ENCODE assay signal across 27 mouse cellular contexts in the genomic region with DNA sequence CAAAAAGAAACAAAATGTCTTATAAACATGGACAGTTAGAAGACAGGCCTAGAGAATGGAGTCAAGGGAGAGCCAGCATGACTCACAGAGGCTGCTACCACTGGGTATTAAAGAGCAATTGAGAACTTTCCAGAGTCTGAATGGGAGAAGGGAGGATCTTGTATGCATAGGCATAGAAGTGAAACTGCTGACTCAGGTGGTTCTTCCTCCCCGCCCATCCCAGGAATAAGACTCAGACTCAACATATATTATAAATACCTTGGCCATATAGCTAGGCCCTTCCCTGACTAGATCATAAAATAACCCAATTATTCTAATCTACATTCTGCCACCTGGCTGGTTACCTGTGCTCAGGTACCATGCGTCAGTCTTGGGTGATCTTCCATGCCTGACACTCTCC. TPM values are rescaled to one million over a fixed set of nuclear protein-coding genes. Genes with fewer than 3 reads are reported as not detected.
A peak's percentile ranks its signal among the peaks of the same experiment; 100 is the strongest.
DNase-seq lines count a peak whose midpoint lies in the region; ATAC-seq and TF ChIP-seq lines count a peak whose summit lies in the region.
"Had no signal": no experiment of that assay in that cellular context is flagged by ENCODE, and none has a peak within 500 bp of the region (broad histone marks: within the 10 kb centered on the region; RNA-seq: fewer than 3 reads in every experiment).

No protein-coding gene starts in this region.

- H3K9me3 ChIP-seq in CH12.LX (replicated peaks; ENCODE audit: low read length) (peaks cover 6% of the 10 kb centered on the region), MEL (replicated peaks; ENCODE audit: insufficient read depth, low read length) (no peaks in the 10 kb centered on the region)
- H3K9me3 ChIP-seq in forebrain, embryonic 11.5 days (ENCODE audit: control insufficient read depth, low read length): no peaks in the 10 kb centered on the region
- H3K9me3 ChIP-seq in midbrain, embryonic 14.5 days (ENCODE audit: control insufficient read depth, low read length): no peaks in the 10 kb centered on the region
- H3K9me3 ChIP-seq: embryonic facial prominence, embryonic 13.5 days; embryonic facial prominence, embryonic 15.5 days; forebrain, embryonic 10.5 days; forebrain, embryonic 13.5 days; forebrain, embryonic 15.5 days had no signal

- no peak overlapping the region for H3K4me3 ChIP-seq in layer of hippocampus, adult 2 months
- H3K4me3 ChIP-seq in CH12.LX (replicated peaks in 1 of 3; ENCODE audit: low read depth in 2 of 3, low read length in 2 of 3, poor library complexity in 1 of 3) (no peak overlapping the region), MEL (ENCODE audit: control insufficient read depth in 1 of 2, insufficient read depth in 1 of 2, low read depth in 2 of 2, low read length in 2 of 2) (no peak overlapping the region)
- H3K4me3 ChIP-seq in forebrain, embryonic 11.5 days (ENCODE audit: low read depth, low read length): no peak overlapping the region
- no peak overlapping the region for H3K4me3 ChIP-seq in midbrain, embryonic 14.5 days (replicated peaks; ENCODE audit: low read depth, low read length)
- H3K4me3 ChIP-seq: embryonic facial prominence, embryonic 13.5 days; embryonic facial prominence, embryonic 15.5 days; erythroblast, embryonic 14.5 days; forebrain, embryonic 10.5 days; forebrain, embryonic 13.5 days; forebrain, embryonic 15.5 days had no signal

- 91% methylated on average over 2 of the region's 2 CpGs for WGBS in forebrain, embryonic 11.5 days
- 95% methylated on average over 2 of the region's 2 CpGs for WGBS in midbrain, embryonic 14.5 days

- TF ChIP-seq CTCF in layer of hippocampus, adult 2 months (conservative IDR thresholded peaks at IDR 0.05): no peak
- TF ChIP-seq CTCF in CH12.LX (conservative IDR thresholded peaks at IDR 0.05 in 1 of 2, IDR thresholded peaks at IDR 0.05 in 1 of 2; ENCODE audit: low read depth in 2 of 2, low read length in 2 of 2) (no peak), MEL (IDR thresholded peaks at IDR 0.05 in 2 of 3, conservative IDR thresholded peaks at IDR 0.05 in 1 of 3; ENCODE audit: control insufficient read depth in 1 of 3, insufficient read depth in 1 of 3, low read depth in 2 of 3, low read length in 3 of 3, poor library complexity in 1 of 3, severe bottlenecking in 1 of 3) (no peak)

- H3K9ac ChIP-seq in CH12.LX (ENCODE audit: insufficient read depth, low read depth) (no peak overlapping the region), MEL (ENCODE audit: control insufficient read depth, low read depth, low read length, poor library complexity, severe bottlenecking) (no peak overlapping the region)
- H3K9ac ChIP-seq in forebrain, embryonic 11.5 days (ENCODE audit: low read length): no peak overlapping the region
- H3K9ac ChIP-seq in midbrain, embryonic 14.5 days (replicated peaks; ENCODE audit: low read length): no peak overlapping the region
- H3K9ac ChIP-seq: embryonic facial prominence, embryonic 13.5 days; embryonic facial prominence, embryonic 15.5 days; forebrain, embryonic 13.5 days; forebrain, embryonic 15.5 days; forebrain, postnatal 0 days had no signal

- in situ Hi-C loops in CH12.LX (cut with MboI; ENCODE audit: low pct_ligation_motif_present, low pct_unique_long_range_greater_than_20kb, low sequenced_read_pairs): loop anchor here (10.0 kb wide), 1 partner anchor 345 kb away; the partner anchor contains the start of gene Smbd1

- no peak overlapping the region for H3K4me2 ChIP-seq in CH12.LX (ENCODE audit: insufficient read depth, low read depth, poor library complexity, severe bottlenecking)
- no peak overlapping the region for H3K4me2 ChIP-seq in forebrain, embryonic 11.5 days (ENCODE audit: low read depth, low read length, severe bottlenecking)
- no peak overlapping the region for H3K4me2 ChIP-seq in midbrain, embryonic 14.5 days (ENCODE audit: low read length)
- H3K4me2 ChIP-seq: embryonic facial prominence, embryonic 13.5 days; embryonic facial prominence, embryonic 15.5 days; forebrain, embryonic 13.5 days; forebrain, embryonic 15.5 days had no signal

- ATAC-seq in forebrain, embryonic 11.5 days (replicated peaks; ENCODE audit: low FRiP score): no peak
- no peak for ATAC-seq in midbrain, embryonic 14.5 days (ENCODE audit: low FRiP score, low TSS enrichment)
- ATAC-seq: CD4-positive, CD25-positive, alpha-beta regulatory T cell, adult 4 months; forebrain, embryonic 13.5 days had no signal

- TF ChIP-seq EP300 in CH12.LX (IDR thresholded peaks at IDR 0.05; ENCODE audit: low read length): no peak
- TF ChIP-seq EP300 in MEL (IDR thresholded peaks at IDR 0.05; ENCODE audit: low read depth in 1 of 2, low read length in 2 of 2): no peak

- H3K27me3 ChIP-seq in CH12.LX (replicated peaks) (no peaks in the 10 kb centered on the region), MEL (ENCODE audit: control insufficient read depth in 1 of 2, insufficient read depth in 2 of 2, low read length in 2 of 2) (no peaks in the 10 kb centered on the region)
- no peaks in the 10 kb centered on the region for H3K27me3 ChIP-seq in forebrain, embryonic 11.5 days (ENCODE audit: control insufficient read depth, insufficient read depth, low read length)
- H3K27me3 ChIP-seq in midbrain, embryonic 14.5 days (ENCODE audit: control insufficient read depth, insufficient read depth, low read length): no peaks in the 10 kb centered on the region
- H3K27me3 ChIP-seq: embryonic facial prominence, embryonic 13.5 days; embryonic facial prominence, embryonic 15.5 days; forebrain, embryonic 13.5 days; forebrain, embryonic 15.5 days had no signal

- H3K79me2 ChIP-seq in CH12.LX (replicated peaks; ENCODE audit: control insufficient read depth, extremely low read depth, insufficient read depth, poor library complexity, severe bottlenecking) (no peaks in the 10 kb centered on the region), MEL (ENCODE audit: control insufficient read depth, insufficient read depth, low read length, poor library complexity) (no peaks in the 10 kb centered on the region)

- peak overlapping the region; percentile 59; the same call in 1 of the 2 replicates for H3K27ac ChIP-seq in layer of hippocampus, adult 2 months
- no peak overlapping the region for H3K27ac ChIP-seq in CH12.LX (ENCODE audit: insufficient read depth, low read depth)
- no peak overlapping the region for H3K27ac ChIP-seq in MEL (ENCODE audit: control insufficient read depth, low read depth, low read length)
- no peak overlapping the region for H3K27ac ChIP-seq in forebrain, embryonic 11.5 days (ENCODE audit: low read depth, low read length)
- H3K27ac ChIP-seq in midbrain, embryonic 14.5 days (replicated peaks; ENCODE audit: low read depth, low read length): no peak overlapping the region
- H3K27ac ChIP-seq: embryonic facial prominence, embryonic 13.5 days; embryonic facial prominence, embryonic 15.5 days; forebrain, embryonic 10.5 days; forebrain, embryonic 13.5 days; forebrain, embryonic 15.5 days had no signal

- H3K36me3 ChIP-seq in CH12.LX (replicated peaks in 1 of 2; ENCODE audit: control insufficient read depth in 1 of 2, insufficient read depth in 1 of 2, low read length in 1 of 2): no peaks in the 10 kb centered on the region
- peaks cover 0 to 4% of the 10 kb centered on the region in 2 experiments; a peak in 2 of 4 replicates for H3K36me3 ChIP-seq in MEL (ENCODE audit: control insufficient read depth in 1 of 2, insufficient read depth in 2 of 2, low read length in 2 of 2)
- no peaks in the 10 kb centered on the region for H3K36me3 ChIP-seq in forebrain, embryonic 11.5 days (ENCODE audit: control insufficient read depth, insufficient read depth, low read length)
- H3K36me3 ChIP-seq in midbrain, embryonic 14.5 days (ENCODE audit: control insufficient read depth, insufficient read depth, low read length): no peaks in the 10 kb centered on the region
- H3K36me3 ChIP-seq: embryonic facial prominence, embryonic 13.5 days; embryonic facial prominence, embryonic 15.5 days; forebrain, embryonic 10.5 days; forebrain, embryonic 15.5 days; G1E had no signal

- DNase-seq in layer of hippocampus, adult 2 months (ENCODE audit: low spot score in 2 of 2): no peak
- no peak for DNase-seq in layer of hippocampus, postnatal 36 days
- DNase-seq in CH12.LX (ENCODE audit: extremely low read depth): no peak
- no peak for DNase-seq in MEL (ENCODE audit: low read depth, low spot score)
- no peak for DNase-seq in forebrain, embryonic 11.5 days (ENCODE audit: low spot score)
- DNase-seq in retina, postnatal 1 day: no peak
- no peak for DNase-seq in midbrain, embryonic 14.5 days
- DNase-seq: adrenal gland, adult 2 months; adrenal gland, postnatal 10 days; adrenal gland, postnatal 25 days; B cell, adult 2 months; cerebellum, adult 11 months; cerebellum, adult 18-20 months; cerebellum, adult 8-10 months; cerebellum, adult 9-11 months; cerebellum, postnatal 14 days; cerebellum, postnatal 36 days; embryo, embryonic 11 days had no signal

- dilution Hi-C loops in CH12.LX (cut with MboI; ENCODE audit: extremely low pct_ligation_motif_present, extremely low pct_unique_long_range_greater_than_20kb, low sequenced_read_pairs): no loop called here

- TF ChIP-seq RAD21 in CH12.LX (IDR thresholded peaks at IDR 0.05; ENCODE audit: low read depth, low read length) (no peak), MEL (IDR thresholded peaks at IDR 0.05; ENCODE audit: low read depth, low read length) (no peak)

- TF ChIP-seq POLR2A in CH12.LX (IDR thresholded peaks at IDR 0.05; ENCODE audit: low read depth, low read length) (no peak), MEL (IDR thresholded peaks at IDR 0.05; ENCODE audit: control insufficient read depth in 1 of 2, insufficient read depth in 1 of 2, low read depth in 1 of 2, low read length in 2 of 2, poor library complexity in 1 of 2) (no peak)

- peaks cover 12 to 15% of the 10 kb centered on the region in 2 experiments for H3K4me1 ChIP-seq in CH12.LX (ENCODE audit: control insufficient read depth in 1 of 2, insufficient read depth in 2 of 2)
- peaks cover 0 to 13% of the 10 kb centered on the region in 2 experiments; a peak in 2 of 4 replicates for H3K4me1 ChIP-seq in MEL (ENCODE audit: control insufficient read depth in 1 of 2, insufficient read depth in 2 of 2, low read length in 2 of 2)
- no peaks in the 10 kb centered on the region for H3K4me1 ChIP-seq in forebrain, embryonic 11.5 days (replicated peaks; ENCODE audit: control insufficient read depth, insufficient read depth, low read length)
- no peaks in the 10 kb centered on the region for H3K4me1 ChIP-seq in midbrain, embryonic 14.5 days (ENCODE audit: control insufficient read depth, insufficient read depth, low read length)
- H3K4me1 ChIP-seq: embryonic facial prominence, embryonic 13.5 days; embryonic facial prominence, embryonic 15.5 days; forebrain, embryonic 10.5 days; forebrain, embryonic 13.5 days; forebrain, embryonic 15.5 days had no signal

RNA-seq across cellular contexts. Expression of gene Osbpl11, which starts 25.5 kb away (rescaled TPM):
- 10 to 100 TPM; 18.2 to 18.3 TPM for total RNA-seq in layer of hippocampus, adult 2 months (2021)
- total RNA-seq in layer of hippocampus, postnatal 36 days (2021): 10 to 100 TPM; 18.4 to 19.9 TPM
- total RNA-seq in CH12.LX (2012; rRNA removed) (12.9 and 13.8 TPM in 2 replicates), CH12.LX (2014; rRNA removed) (10.5 and 10.8 TPM in 2 replicates), MEL (2012; rRNA removed) (6.9 and 7.1 TPM in 2 replicates)
- polyA plus RNA-seq in CH12.LX (2012; ENCODE audit: insufficient read length, low read depth) (11.4 and 12.1 TPM in 2 replicates), MEL (2012; ENCODE audit: insufficient read depth in 1 of 2, insufficient read length in 2 of 2, low read depth in 1 of 2, low replicate concordance in 2 of 2, missing spikeins in 1 of 2) (10 to 100 TPM in 1 of 2 experiments, not detected in 1; 10.3 TPM)
- 26.2 and 26.7 TPM in 2 replicates for polyA plus RNA-seq in forebrain, embryonic 11.5 days (2014; fragmentation: Nextera tagmentation; extraction: Ambion mirVana)
- 16.4 and 21.5 TPM in 2 replicates for polyA plus RNA-seq in midbrain, embryonic 14.5 days (2014; fragmentation: Nextera tagmentation; extraction: Ambion mirVana)
